Mouse (Mus musculus) brain, embryonic 14.5 days (tissue): ENCODE results near the gene Ercc6l2.

Source experiments
- CTCF ChIP-seq: fragments of 200-500 bp; IDR thresholded peaks from 2 replicates; pipeline ENCODE4 v1.5.1; 2012; ENCODE audit warnings: inconsistent platforms, mild to moderate bottlenecking, moderate library complexity, borderline replicate concordance; ENCODE audit not compliant: insufficient read depth, insufficient read length; ENCODE audit errors: extremely low read depth
- POLR2A ChIP-seq: fragments of 200-500 bp; IDR thresholded peaks from 2 replicates; pipeline ENCODE4 v1.6.1; 2012; ENCODE audit warnings: mild to moderate bottlenecking, inconsistent platforms, borderline replicate concordance; ENCODE audit not compliant: poor library complexity, insufficient read depth, insufficient read length, severe bottlenecking; ENCODE audit errors: extremely low read depth

- no peak for TF ChIP-seq POLR2A
- TF ChIP-seq CTCF = no peak
Measured at GRCm38 (mm10) chr13:63801289-63801688, 13.8 kb upstream of the Ercc6l2 start.
